Mouse (Mus musculus): ENCODE results near the gene Psmc1. TPM values are rescaled to one million over a fixed set of nuclear protein-coding genes. Genes with fewer than 3 reads are reported as not detected.

The Psmc1 gene
- polyA plus RNA-seq, 1 experiment from 2014 or later: 277 TPM

- DNase-seq (ENCODE audit: low spot score): no peak
Observed at GRCm38 (mm10) chr12:100124913-100125798, 15.2 kb downstream of the Psmc1 start.

- no peak for DNase-seq (ENCODE audit: low spot score)
Observed at GRCm38 (mm10) chr12:100126968-100127865, 17.3 kb downstream of the Psmc1 start.

GRCm38 (mm10) chr12:100127866-100128480 is 18.0 kb downstream of the Psmc1 start:
- no peak for DNase-seq (ENCODE audit: low spot score)

- DNase-seq (ENCODE audit: low spot score): no peak
Observed at GRCm38 (mm10) chr12:100128522-100128921, 18.6 kb downstream of the Psmc1 start.

GRCm38 (mm10) chr12:100128961-100129360 is 19.0 kb downstream of the Psmc1 start:
- DNase-seq (ENCODE audit: low spot score): no peak

GRCm38 (mm10) chr12:100131167-100131566 is 21.2 kb downstream of the Psmc1 start:
- DNase-seq (ENCODE audit: low spot score): no peak

GRCm38 (mm10) chr12:100131655-100132054 is 21.7 kb downstream of the Psmc1 start:
- peak; percentile 77 for DNase-seq (ENCODE audit: low spot score)

GRCm38 (mm10) chr12:100134395-100134936 is 24.5 kb downstream of the Psmc1 start:
- DNase-seq (ENCODE audit: low spot score): no peak

- DNase-seq (ENCODE audit: low spot score): no peak
Observed at GRCm38 (mm10) chr12:100135117-100135516, 25.2 kb downstream of the Psmc1 start.

GRCm38 (mm10) chr12:100142848-100143523 is 33.0 kb downstream of the Psmc1 start:
- no peak for DNase-seq (ENCODE audit: low spot score)

GRCm38 (mm10) chr12:100143737-100144136 is 33.8 kb downstream of the Psmc1 start:
- no peak for DNase-seq (ENCODE audit: low spot score)

GRCm38 (mm10) chr12:100144269-100144668 is 34.3 kb downstream of the Psmc1 start:
- no peak for DNase-seq (ENCODE audit: low spot score)

GRCm38 (mm10) chr12:100152466-100152865 is 42.5 kb downstream of the Psmc1 start:
- DNase-seq (ENCODE audit: low spot score): no peak

- DNase-seq (ENCODE audit: low spot score): peak; percentile 93
Observed at GRCm38 (mm10) chr12:100159261-100159975, 49.5 kb downstream of the Psmc1 start, which contains the start of gene Nrde2. Nrde2 (minus strand) TSS chr12:100159653.

GRCm38 (mm10) chr12:100164991-100165500 is 55.1 kb downstream of the Psmc1 start:
- DNase-seq (ENCODE audit: low spot score): peak; percentile 58

- DNase-seq (ENCODE audit: low spot score): peak; percentile 55
Observed at GRCm38 (mm10) chr12:100166177-100166576, 56.2 kb downstream of the Psmc1 start.

- no peak for DNase-seq (ENCODE audit: low spot score)
Observed at GRCm38 (mm10) chr12:100166939-100167338, 57.0 kb downstream of the Psmc1 start.

GRCm38 (mm10) chr12:100167502-100167901 is 57.5 kb downstream of the Psmc1 start:
- DNase-seq (ENCODE audit: low spot score): no peak
